Mouse (Mus musculus) MEL (cell line): ENCODE data around the gene Irak1. TPM values are rescaled to one million over a fixed set of nuclear protein-coding genes. Genes with fewer than 3 reads are reported as not detected.

Experiments used
- DNase-seq: peaks from one replicate; pipeline ENCODE4 v3.0.0; 2011; ENCODE audit warnings: low read depth, low spot score
- H3K27ac ChIP-seq: 2 replicates; pipeline ENCODE4 v1.5.1; 2012; ENCODE audit warnings: low read depth, mild to moderate bottlenecking, control low read depth, low read length, moderate library complexity; ENCODE audit not compliant: control insufficient read depth
- H3K27me3 ChIP-seq, 2 experiments: fragments of 150-350 bp in 1 of 2; sonication (generic) in 1 of 2; 2 replicates each; pipeline ENCODE4 v1.6.1; 2012; ENCODE audit warnings: low read length in 2 of 2, mild to moderate bottlenecking in 2 of 2, improper control_type of control experiment in 1 of 2, moderate library complexity in 1 of 2; ENCODE audit not compliant: insufficient read depth in 2 of 2, control insufficient read depth in 1 of 2
- H3K36me3 ChIP-seq, 2 experiments: 2 replicates each; pipeline ENCODE4 v1.6.1; 2012 to 2014; ENCODE audit warnings: low read length in 2 of 2, improper control_type of control experiment in 1 of 2, inconsistent platforms in 1 of 2, mild to moderate bottlenecking in 1 of 2; ENCODE audit not compliant: insufficient read depth in 2 of 2, control insufficient read depth in 1 of 2
- H3K4me1 ChIP-seq, 2 experiments: fragments of 150-350 bp in 1 of 2; sonication (generic) in 1 of 2; 2 replicates each; pipeline ENCODE4 v1.6.1; 2012; ENCODE audit warnings: low read length in 2 of 2, improper control_type of control experiment in 1 of 2, mild to moderate bottlenecking in 1 of 2; ENCODE audit not compliant: insufficient read depth in 2 of 2, control insufficient read depth in 1 of 2
- H3K4me3 ChIP-seq, 2 experiments: fragments of 150-350 bp in 1 of 2; sonication (generic) in 1 of 2; 2 replicates each; pipeline ENCODE4 v1.5.1; 2012; ENCODE audit warnings: low read depth in 2 of 2, low read length in 2 of 2, mild to moderate bottlenecking in 2 of 2, moderate library complexity in 2 of 2, control low read depth in 1 of 2, improper control_type of control experiment in 1 of 2; ENCODE audit not compliant: control insufficient read depth in 1 of 2, insufficient read depth in 1 of 2
- H3K79me2 ChIP-seq: 2 replicates; pipeline ENCODE4 v1.6.1; 2012; ENCODE audit warnings: mild to moderate bottlenecking, low read length, moderate library complexity; ENCODE audit not compliant: control insufficient read depth, poor library complexity, insufficient read depth
- H3K9ac ChIP-seq: 2 replicates; pipeline ENCODE4 v1.6.1; 2012; ENCODE audit warnings: low read depth, mild to moderate bottlenecking, control low read depth, low read length, moderate library complexity; ENCODE audit not compliant: control insufficient read depth, poor library complexity, severe bottlenecking
- H3K9me3 ChIP-seq: fragments of 150-350 bp; sonication (generic); replicated peaks from 2 replicates; pipeline ENCODE4 v1.6.1; 2012; ENCODE audit warnings: mild to moderate bottlenecking, low read length, improper control_type of control experiment, moderate library complexity; ENCODE audit not compliant: insufficient read depth
- BHLHE40 ChIP-seq: IDR thresholded peaks from 2 replicates; pipeline ENCODE4 v1.6.1; 2012; ENCODE audit warnings: low read depth, mild to moderate bottlenecking, inconsistent platforms, low read length, improper control_type of control experiment, borderline replicate concordance
- CHD1 ChIP-seq: IDR thresholded peaks from 2 replicates; pipeline ENCODE4 v1.6.1; 2012; ENCODE audit warnings: low read depth, mild to moderate bottlenecking, inconsistent platforms, low read length, improper control_type of control experiment
- CTCF ChIP-seq, 3 experiments: IDR thresholded peaks in 2 of 3; conservative IDR thresholded peaks in 1 of 3; 2 replicates each; pipeline ENCODE4 v1.5.1; 2011 to 2012; ENCODE audit warnings: low read length in 3 of 3, low read depth in 2 of 3, mild to moderate bottlenecking in 2 of 3, improper control_type of control experiment in 1 of 3, inconsistent platforms in 1 of 3, mixed read lengths in 1 of 3, moderate library complexity in 1 of 3; ENCODE audit not compliant: control insufficient read depth in 1 of 3, insufficient read depth in 1 of 3, poor library complexity in 1 of 3, severe bottlenecking in 1 of 3
- E2F4 ChIP-seq: IDR thresholded peaks from 2 replicates; pipeline ENCODE4 v1.6.1; 2011; ENCODE audit warnings: low read depth, low read length, improper control_type of control experiment, borderline replicate concordance
- ELF1 ChIP-seq: IDR thresholded peaks from 2 replicates; pipeline ENCODE4 v1.6.1; 2014; ENCODE audit warnings: low read depth, mild to moderate bottlenecking, inconsistent platforms, low read length, improper control_type of control experiment, moderate library complexity
- EP300 ChIP-seq, 2 experiments: IDR thresholded peaks; 2 replicates each; pipeline ENCODE4 v1.6.1; 2011; ENCODE audit warnings: improper control_type of control experiment in 2 of 2, low read length in 2 of 2, low read depth in 1 of 2, mild to moderate bottlenecking in 1 of 2
- GATA1 ChIP-seq: IDR thresholded peaks from 2 replicates; pipeline ENCODE4 v1.6.1; 2011; ENCODE audit warnings: low read depth, low read length, improper control_type of control experiment
- HCFC1 ChIP-seq: IDR thresholded peaks from 2 replicates; pipeline ENCODE4 v1.6.1; 2012; ENCODE audit warnings: low read depth, mild to moderate bottlenecking, inconsistent platforms, low read length, improper control_type of control experiment, moderate library complexity
- MAFK ChIP-seq: IDR thresholded peaks from 2 replicates; pipeline ENCODE4 v1.6.1; 2011; ENCODE audit warnings: low read depth, mild to moderate bottlenecking, low read length, improper control_type of control experiment, borderline replicate concordance
- MAX ChIP-seq: IDR thresholded peaks from 2 replicates; pipeline ENCODE4 v1.6.1; 2011; ENCODE audit warnings: low read length, improper control_type of control experiment
- MAZ ChIP-seq: IDR thresholded peaks from 2 replicates; pipeline ENCODE4 v1.6.1; 2012; ENCODE audit warnings: low read depth, mild to moderate bottlenecking, inconsistent platforms, low read length, improper control_type of control experiment
- MEF2A ChIP-seq: IDR thresholded peaks from 2 replicates; pipeline ENCODE4 v1.6.1; 2014; ENCODE audit warnings: low read depth, mild to moderate bottlenecking, inconsistent platforms, low read length, improper control_type of control experiment; ENCODE audit not compliant: poor library complexity, insufficient replicate concordance, severe bottlenecking; ENCODE audit errors: extremely low read depth
- MXI1 ChIP-seq: IDR thresholded peaks from 2 replicates; pipeline ENCODE4 v1.6.1; 2011; ENCODE audit warnings: mild to moderate bottlenecking, low read depth, low read length, improper control_type of control experiment
- MYC ChIP-seq: IDR thresholded peaks from 2 replicates; pipeline ENCODE4 v1.6.1; 2011; ENCODE audit warnings: low read depth, mild to moderate bottlenecking, low read length, improper control_type of control experiment, moderate library complexity
- NRF1 ChIP-seq: IDR thresholded peaks from 2 replicates; pipeline ENCODE4 v1.6.1; 2014; ENCODE audit warnings: low read depth, mild to moderate bottlenecking, inconsistent platforms, low read length, improper control_type of control experiment, moderate library complexity; ENCODE audit not compliant: poor library complexity, insufficient read depth, severe bottlenecking
- POLR2A ChIP-seq, 2 experiments: IDR thresholded peaks; 2 replicates each; pipeline ENCODE4 v1.6.1; 2011 to 2012; ENCODE audit warnings: low read length in 2 of 2, mild to moderate bottlenecking in 2 of 2, control low read depth in 1 of 2, improper control_type of control experiment in 1 of 2, low read depth in 1 of 2, moderate library complexity in 1 of 2; ENCODE audit not compliant: control insufficient read depth in 1 of 2, insufficient read depth in 1 of 2, poor library complexity in 1 of 2
- POLR2AphosphoS2 ChIP-seq: IDR thresholded peaks from 2 replicates; pipeline ENCODE4 v1.6.1; 2011; ENCODE audit warnings: low read length, improper control_type of control experiment
- RCOR1 ChIP-seq: IDR thresholded peaks from 2 replicates; pipeline ENCODE4 v1.6.1; 2012; ENCODE audit warnings: low read depth, mild to moderate bottlenecking, inconsistent platforms, low read length, improper control_type of control experiment
- TBP ChIP-seq: IDR thresholded peaks from 2 replicates; pipeline ENCODE4 v1.8.0; 2011; ENCODE audit warnings: low read depth, low read length, improper control_type of control experiment
- TCF12 ChIP-seq: IDR thresholded peaks from 2 replicates; pipeline ENCODE4 v1.6.1; 2014; ENCODE audit warnings: low read depth, mild to moderate bottlenecking, inconsistent platforms, low read length, improper control_type of control experiment, moderate library complexity
- UBTF ChIP-seq: IDR thresholded peaks from 2 replicates; pipeline ENCODE4 v1.6.1; 2012; ENCODE audit warnings: low read depth, mild to moderate bottlenecking, inconsistent platforms, low read length, improper control_type of control experiment, moderate library complexity, borderline replicate concordance; ENCODE audit not compliant: insufficient read depth
- USF2 ChIP-seq, 2 experiments: IDR thresholded peaks; 2 replicates each; pipeline ENCODE4 v1.6.1; 2011 to 2012; ENCODE audit warnings: improper control_type of control experiment in 2 of 2, low read length in 2 of 2, borderline replicate concordance in 1 of 2, inconsistent platforms in 1 of 2, low read depth in 1 of 2, mild to moderate bottlenecking in 1 of 2; ENCODE audit not compliant: insufficient read depth in 1 of 2
- ZKSCAN1 ChIP-seq: IDR thresholded peaks from 2 replicates; pipeline ENCODE4 v1.6.1; 2012; ENCODE audit warnings: low read depth, mild to moderate bottlenecking, inconsistent platforms, low read length, improper control_type of control experiment, moderate library complexity
- ZMIZ1 ChIP-seq: IDR thresholded peaks from 2 replicates; pipeline ENCODE4 v1.6.1; 2012; ENCODE audit warnings: low read depth, mild to moderate bottlenecking, inconsistent platforms, low read length, improper control_type of control experiment, moderate library complexity
- ZNF384 ChIP-seq: IDR thresholded peaks from 2 replicates; pipeline ENCODE4 v1.6.1; 2012; ENCODE audit warnings: low read depth, mild to moderate bottlenecking, inconsistent platforms, low read length, improper control_type of control experiment
- polyA plus RNA-seq, 2 experiments: library from polyadenylated mRNA; stranded (reverse) in 1 of 2; unstranded in 1 of 2; fragments of >175 nt in 1 of 2; fragments of >200 nt in 1 of 2; gene quantifications; 2 replicates each; pipeline versions ENCODE4 v1.2.1 to v1.2.4; 2012; ENCODE audit warnings: low replicate concordance in 2 of 2, low read depth in 1 of 2; ENCODE audit not compliant: insufficient read length in 2 of 2, insufficient read depth in 1 of 2, missing spikeins in 1 of 2
- total RNA-seq: library from RNA; depleted of rRNA; stranded (reverse); fragments of 300-350 nt; gene quantifications from 2 replicates; pipeline ENCODE4 v1.2.3, GENCODE M21; 2012

Gene Irak1
- total and polyA plus RNA-seq, 3 experiments = 33.7 to 106 TPM; not detected in 1

- peak overlapping the region; percentile 97 for H3K9ac ChIP-seq
- DNase-seq = peak; percentile 94
- H3K4me1 ChIP-seq = peaks cover 4 to 30% of the 10 kb centered on the region in 2 experiments; a peak in 3 of 4 replicates
- peak overlapping the region; percentile 94 for H3K27ac ChIP-seq
- H3K36me3 ChIP-seq = peaks cover 0 to 53% of the 10 kb centered on the region in 2 experiments; a peak in 2 of 4 replicates
- no peaks in the 10 kb centered on the region for H3K27me3 ChIP-seq
- H3K79me2 ChIP-seq = peaks cover 41% of the 10 kb centered on the region
- peak overlapping the region; percentile 87 to 91 for H3K4me3 ChIP-seq
- TF ChIP-seq E2F4 (peak; percentile 93), POLR2A (IDR thresholded peaks at IDR 0.05; ENCODE audit: control insufficient read depth in 1 of 2, insufficient read depth in 1 of 2, low read depth in 1 of 2, low read length in 2 of 2, poor library complexity in 1 of 2) (peak; percentile 21 to 70; a peak in 3 of 4 replicates), TBP (peak; percentile 65; the same call in 1 of the 2 replicates), ELF1 (0 out of 2 replicates have a peak, but pooled peaks have one; percentile 17), HCFC1 (peak; percentile 8), USF2 (IDR thresholded peaks at IDR 0.05; ENCODE audit: borderline replicate concordance in 1 of 2, insufficient read depth in 1 of 2, low read depth in 1 of 2, low read length in 2 of 2) (no peak), GATA1 (no peak), ZNF384 (peak; percentile 31), ZKSCAN1 (no peak), NRF1 (peak; percentile 71), MAZ (peak; percentile 12; the same call in 1 of the 2 replicates), ZMIZ1 (0 out of 2 replicates have a peak, but pooled peaks have one; percentile 41)
- no peaks in the 10 kb centered on the region for H3K9me3 ChIP-seq
Measured at GRCm38 (mm10) chrX:73967177-73968075, 56.3 kb downstream of the Irak1 start.

GRCm38 (mm10) chrX:73966248-73967176 lies 57.2 kb downstream of the Irak1 start, which contains the start of gene Hcfc1:
TSS of gene Hcfc1 (minus strand) at chrX:73966357.
- peak within 1 kb of the TSS; percentile 94 for H3K27ac ChIP-seq
- H3K4me1 ChIP-seq = peaks cover 3 to 33% of the 10 kb centered on the region in 2 experiments; a peak in 3 of 4 replicates
- peak within 1 kb of the TSS; percentile 97 for H3K9ac ChIP-seq
- DNase-seq = peak; percentile 89
- H3K4me3 ChIP-seq = peak within 1 kb of the TSS; percentile 87 to 91
- no peaks in the 10 kb centered on the region for H3K27me3 ChIP-seq
- no peaks in the 10 kb centered on the region for H3K9me3 ChIP-seq
- H3K36me3 ChIP-seq = peaks cover 0 to 50% of the 10 kb centered on the region in 2 experiments; a peak in 2 of 4 replicates
- peaks cover 50% of the 10 kb centered on the region for H3K79me2 ChIP-seq
- TF ChIP-seq UBTF (no peak), TCF12 (peak; percentile 25; the same call in 1 of the 2 replicates), POLR2AphosphoS2 (no peak), MAX (peak; percentile 23; the same call in 1 of the 2 replicates), RCOR1 (0 out of 2 replicates have a peak, but pooled peaks have one; percentile 21), EP300 (IDR thresholded peaks at IDR 0.05; ENCODE audit: low read depth in 1 of 2, low read length in 2 of 2) (no peak), MXI1 (peak; percentile 59), ZMIZ1 (peak; percentile 50; the same call in 1 of the 2 replicates), ELF1 (peak; percentile 61; the same call in 1 of the 2 replicates), TBP (peak; percentile 74), ZKSCAN1 (no peak), CTCF (IDR thresholded peaks at IDR 0.05 in 2 of 3, conservative IDR thresholded peaks at IDR 0.05 in 1 of 3; ENCODE audit: control insufficient read depth in 1 of 3, insufficient read depth in 1 of 3, low read depth in 2 of 3, low read length in 3 of 3, poor library complexity in 1 of 3, severe bottlenecking in 1 of 3) (no peak), CHD1 (peak; percentile 93; the same call in 1 of the 2 replicates), MAFK (no peak), MEF2A (no peak), MYC (no peak; the same call in 1 of the 2 replicates), MAZ (peak; percentile 68), BHLHE40 (no peak)
